Mouse (Mus musculus) E14TG2a.4 (cell line): ENCODE data around the gene Rnaseh2a.

Experiments
- CTCF ChIP-seq: conservative IDR thresholded peaks from 2 replicates; pipeline ENCODE4 v1.5.1; 2014; ENCODE audit warnings: low read length
- NANOG ChIP-seq: IDR thresholded peaks from 2 replicates; pipeline ENCODE4 v1.6.1; 2014; ENCODE audit warnings: borderline replicate concordance, low read length, mixed read lengths

DNA sequence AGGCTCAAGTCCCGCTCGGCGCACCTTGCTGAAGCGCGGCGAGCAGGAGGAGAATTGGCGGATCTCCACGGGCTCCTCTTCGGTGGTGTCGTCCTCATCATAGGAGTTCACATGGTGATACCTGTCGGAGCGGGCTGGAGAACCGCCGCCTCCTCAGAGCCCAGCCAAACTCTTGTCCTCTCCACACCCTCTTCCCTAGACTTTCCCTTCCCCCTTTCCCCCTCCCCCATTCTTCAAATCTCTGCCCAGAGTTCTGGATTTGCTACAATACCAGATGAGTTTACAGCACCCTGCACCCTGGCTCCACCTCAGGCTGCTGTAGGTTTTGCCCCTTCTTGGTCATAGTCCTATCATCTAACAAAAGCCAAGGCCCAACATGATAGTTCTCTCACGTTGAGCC, 50.9 kb downstream of the Rnaseh2a start:
- TF ChIP-seq CTCF (no peak), NANOG (no peak)
